Mouse (Mus musculus): Measurements from ENCODE around the gene Serinc4.

Serinc4 gene

GRCm38 (mm10) chr2:121447006-121447405 is 9.6 kb downstream of the Serinc4 start:
- DNase-seq (ENCODE audit: low spot score), result no peak

GRCm38 (mm10) chr2:121446506-121446905 is 10.1 kb downstream of the Serinc4 start:
- DNase-seq (ENCODE audit: low spot score), result no peak

GRCm38 (mm10) chr2:121445117-121445516 is 11.5 kb downstream of the Serinc4 start:
- no peak for DNase-seq (ENCODE audit: low spot score)

DNA sequence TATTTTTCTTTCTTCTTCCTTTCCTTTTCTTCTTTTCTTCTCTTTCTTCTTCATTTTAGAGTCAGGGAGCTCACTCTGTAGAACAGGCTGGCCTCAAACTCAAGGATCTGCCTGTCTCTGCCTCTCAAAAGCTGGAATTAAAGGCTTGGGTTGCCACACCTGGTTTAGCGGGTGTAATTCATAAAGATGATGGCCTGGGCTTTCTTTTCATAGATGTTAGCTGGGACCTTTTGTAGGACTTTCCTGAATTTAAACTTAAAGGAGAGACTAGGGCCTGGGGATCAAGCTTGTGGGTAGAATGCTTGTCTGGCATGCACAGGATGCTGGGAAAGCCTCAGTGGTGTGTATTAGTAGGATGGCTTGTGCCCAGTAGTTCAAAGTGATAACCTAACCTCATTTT is 12.4 kb downstream of the Serinc4 start, which contains the start of gene Ell3:
Gene Ell3, minus strand, starts transcription at position 101 of the 400 bp plus-strand sequence.
- DNase-seq (ENCODE audit: low spot score), result no peak

GRCm38 (mm10) chr2:121443068-121443349 is 13.6 kb downstream of the Serinc4 start:
- DNase-seq (ENCODE audit: low spot score), result no peak

DNA sequence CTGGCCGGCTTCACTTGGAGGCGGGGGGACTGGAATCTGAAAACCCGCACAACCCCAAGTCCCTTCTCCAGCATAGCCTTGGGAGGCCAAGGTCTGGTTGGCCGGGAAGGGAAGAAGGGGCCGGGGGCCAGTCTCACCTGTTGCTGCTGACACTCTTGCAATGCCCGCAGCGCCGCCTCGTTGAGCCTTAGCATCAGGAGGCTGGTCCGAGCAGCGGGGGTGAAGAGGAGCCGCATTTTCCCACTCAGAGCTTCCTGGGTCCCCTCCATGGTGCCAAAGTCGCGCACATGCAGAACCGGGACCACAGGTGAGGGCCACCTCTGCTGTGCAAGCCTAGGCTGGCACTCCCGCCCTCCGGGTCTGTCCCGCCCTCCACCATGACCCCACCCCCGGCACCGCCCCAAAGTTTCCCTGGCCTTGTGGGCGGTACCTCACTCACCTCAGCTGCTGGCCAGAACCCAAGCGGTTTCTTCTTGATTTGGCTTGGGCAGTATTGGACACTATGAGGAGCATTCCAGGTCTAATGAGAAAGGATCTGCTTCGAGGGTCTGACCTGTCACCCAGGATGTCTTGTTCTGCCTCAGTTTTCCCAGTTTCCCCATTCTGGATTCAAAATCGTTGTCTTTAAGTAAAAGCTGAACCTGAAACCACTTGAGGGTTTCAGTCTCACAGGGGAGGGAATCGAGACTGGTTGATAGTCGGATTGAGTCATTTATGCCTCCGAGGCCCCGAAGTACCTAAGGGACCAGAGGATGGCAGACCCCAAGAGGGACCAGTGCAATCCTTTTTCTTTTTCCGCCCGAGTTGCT is 14.1 kb downstream of the Serinc4 start:
- peak; percentile 22 for DNase-seq (ENCODE audit: low spot score)

DNA sequence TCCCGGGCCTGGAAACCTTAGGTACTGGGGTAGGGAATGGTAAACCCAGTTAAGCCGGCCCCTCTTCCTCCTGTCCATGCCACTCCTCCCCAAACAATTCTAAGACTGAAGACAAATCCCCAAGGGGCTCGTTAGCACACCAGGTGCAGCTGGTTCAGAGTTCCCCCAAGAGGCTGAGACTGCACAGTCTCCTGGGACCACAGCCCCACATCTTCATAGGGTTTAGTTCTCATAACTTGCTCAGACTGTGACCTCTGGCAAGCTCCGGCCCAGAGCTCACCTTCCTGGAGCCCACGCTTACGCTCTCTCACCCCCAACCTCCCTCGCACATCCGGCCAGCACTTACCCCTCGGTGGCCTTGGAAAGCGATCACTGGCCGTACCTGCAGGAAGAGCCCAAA is 14.8 kb downstream of the Serinc4 start:
- DNase-seq (ENCODE audit: low spot score), result no peak

DNA sequence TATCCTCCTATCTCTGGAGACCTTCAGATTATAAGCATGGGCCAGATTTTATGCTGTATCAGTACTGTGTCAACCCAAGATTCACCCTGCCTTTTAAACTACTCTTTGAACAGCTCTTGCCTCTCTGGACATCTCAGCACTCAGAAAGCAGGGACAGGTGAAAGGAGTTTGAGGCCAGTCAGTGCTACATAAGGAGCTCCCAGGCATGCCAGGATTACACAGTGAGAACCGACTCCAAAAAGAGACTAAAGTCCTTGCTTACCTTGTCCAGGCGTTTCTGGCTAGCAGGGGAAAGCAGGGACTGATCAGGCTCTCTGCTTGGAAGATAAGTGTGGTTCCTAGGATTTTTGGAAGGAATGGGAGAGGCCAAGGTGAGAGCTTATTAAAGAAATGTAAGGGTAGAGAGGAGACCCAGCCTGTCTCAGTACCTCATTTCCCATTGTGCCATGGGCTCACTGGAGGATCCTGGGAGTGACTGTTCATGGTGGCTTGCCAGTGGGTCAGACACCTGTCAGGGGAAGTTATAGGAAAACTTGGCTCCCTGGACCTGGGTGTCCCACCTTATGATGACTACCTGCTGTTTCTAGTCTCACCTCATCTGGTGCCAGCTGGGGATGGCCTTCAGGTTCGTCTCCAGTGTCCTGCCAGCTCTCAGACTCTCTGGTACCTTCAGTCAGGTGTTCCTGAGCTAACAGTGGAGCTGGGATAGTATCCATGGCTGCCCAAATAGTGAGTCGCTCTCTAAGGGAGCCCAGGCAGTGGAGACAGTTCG is 15.6 kb downstream of the Serinc4 start:
- DNase-seq (ENCODE audit: low spot score), result no peak

GRCm38 (mm10) chr2:121439746-121440145 is 16.8 kb downstream of the Serinc4 start:
- DNase-seq (ENCODE audit: low spot score), result no peak

DNA sequence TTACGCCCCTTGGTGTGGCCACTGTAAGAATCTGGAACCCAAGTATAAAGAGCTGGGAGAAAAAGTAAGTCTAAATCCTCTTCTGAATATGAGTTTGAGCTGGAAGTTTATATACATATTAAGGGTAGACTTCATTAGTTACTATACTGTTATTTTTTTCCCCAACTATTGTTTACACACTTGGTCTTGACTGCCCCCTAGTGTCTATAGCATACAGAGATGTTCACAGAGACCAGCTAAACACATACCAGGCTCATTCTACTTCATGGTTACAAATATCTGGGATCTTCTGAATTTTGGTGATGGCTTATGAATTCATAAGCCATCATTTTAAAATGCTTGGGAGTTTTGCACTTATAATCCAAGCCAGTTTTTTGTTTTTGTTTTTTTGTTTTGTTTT is 21.7 kb downstream of the Serinc4 start:
- no peak for DNase-seq (ENCODE audit: low spot score)

DNA sequence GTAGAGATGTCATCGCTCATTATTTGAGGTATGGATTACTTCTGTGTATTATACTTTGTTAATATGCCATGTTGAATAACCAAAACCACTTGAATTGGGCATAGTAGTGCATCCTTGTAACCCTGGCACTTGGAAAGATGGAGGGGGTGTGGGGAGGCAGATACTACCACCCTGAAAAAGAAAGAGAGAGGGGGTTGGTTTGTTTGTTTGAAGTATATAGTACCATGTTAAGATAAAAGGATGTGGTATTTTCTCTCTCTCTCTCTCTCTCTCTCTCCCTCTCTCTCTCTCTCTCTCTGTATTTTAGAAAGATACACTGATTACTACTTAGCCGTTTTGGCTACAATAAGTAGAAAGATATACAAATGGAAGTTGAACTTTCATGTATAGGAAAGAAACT is 30.7 kb downstream of the Serinc4 start:
- DNase-seq (ENCODE audit: low spot score), result no peak

GRCm38 (mm10) chr2:121423166-121423565 is 33.4 kb downstream of the Serinc4 start:
- DNase-seq (ENCODE audit: low spot score), result no peak

DNA sequence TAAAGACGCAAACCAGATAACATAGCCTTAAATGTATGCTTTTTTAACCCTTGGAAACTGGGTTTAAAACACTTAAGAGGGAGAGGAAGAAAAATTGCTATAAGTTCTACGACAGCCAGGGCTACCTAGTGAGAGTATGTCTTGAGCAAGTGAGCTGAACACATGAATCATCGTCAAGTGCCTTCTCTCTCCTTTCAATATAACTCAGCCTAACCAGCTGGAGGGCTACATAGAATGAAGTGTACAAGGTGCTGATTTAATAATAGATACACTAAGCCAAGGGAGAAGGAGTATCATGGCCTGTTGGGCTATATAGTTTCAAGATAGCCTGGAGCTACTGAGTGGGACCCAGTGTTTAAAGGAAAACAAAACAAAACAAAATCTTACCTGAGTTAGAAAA is 38.1 kb downstream of the Serinc4 start:
- DNase-seq (ENCODE audit: low spot score), result no peak

- DNase-seq (ENCODE audit: low spot score), result no peak
Observed at GRCm38 (mm10) chr2:121416356-121416755, 40.2 kb downstream of the Serinc4 start.

DNA sequence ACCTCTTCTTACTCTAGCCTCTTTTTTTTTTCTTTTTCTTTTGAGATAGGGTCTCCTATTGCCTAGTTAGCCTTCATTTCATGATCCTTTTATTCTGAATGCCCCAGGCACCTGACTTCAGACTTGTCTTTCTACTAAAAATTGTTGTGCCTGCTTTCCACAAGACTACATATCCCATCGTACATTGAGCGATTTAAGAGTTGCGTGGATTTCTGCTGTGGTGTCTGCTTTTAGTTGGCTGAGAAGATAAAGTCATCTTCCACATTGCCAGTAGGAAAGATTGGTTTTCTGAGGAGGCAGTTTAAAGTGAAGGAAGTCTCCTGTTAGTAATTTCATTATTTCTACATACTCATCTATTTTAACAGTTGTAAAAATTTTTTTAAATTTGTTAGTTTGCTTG is 41.0 kb downstream of the Serinc4 start:
- DNase-seq (ENCODE audit: low spot score), result no peak

DNA sequence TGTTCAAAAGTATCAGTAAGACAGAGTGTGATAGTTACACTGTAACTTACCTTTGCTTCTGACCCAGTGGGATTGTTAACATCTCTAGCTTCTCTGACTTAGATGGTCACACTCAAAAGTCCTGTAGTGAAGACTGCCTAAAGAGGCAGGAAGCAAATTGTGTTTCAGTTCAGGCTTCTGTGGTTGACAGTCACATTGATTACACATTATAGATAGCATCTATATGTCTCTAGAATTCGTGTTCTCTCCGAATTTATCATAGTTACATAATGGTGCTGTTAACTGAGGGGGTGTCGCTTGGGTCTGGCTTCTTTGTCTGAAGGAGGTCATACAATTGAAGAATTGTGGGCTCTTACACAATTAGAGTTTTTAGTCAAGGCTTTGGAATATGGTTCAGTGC is 41.5 kb downstream of the Serinc4 start:
- DNase-seq (ENCODE audit: low spot score), result no peak

GRCm38 (mm10) chr2:121414139-121414685 is 42.4 kb downstream of the Serinc4 start:
- DNase-seq (ENCODE audit: low spot score), result no peak

DNA sequence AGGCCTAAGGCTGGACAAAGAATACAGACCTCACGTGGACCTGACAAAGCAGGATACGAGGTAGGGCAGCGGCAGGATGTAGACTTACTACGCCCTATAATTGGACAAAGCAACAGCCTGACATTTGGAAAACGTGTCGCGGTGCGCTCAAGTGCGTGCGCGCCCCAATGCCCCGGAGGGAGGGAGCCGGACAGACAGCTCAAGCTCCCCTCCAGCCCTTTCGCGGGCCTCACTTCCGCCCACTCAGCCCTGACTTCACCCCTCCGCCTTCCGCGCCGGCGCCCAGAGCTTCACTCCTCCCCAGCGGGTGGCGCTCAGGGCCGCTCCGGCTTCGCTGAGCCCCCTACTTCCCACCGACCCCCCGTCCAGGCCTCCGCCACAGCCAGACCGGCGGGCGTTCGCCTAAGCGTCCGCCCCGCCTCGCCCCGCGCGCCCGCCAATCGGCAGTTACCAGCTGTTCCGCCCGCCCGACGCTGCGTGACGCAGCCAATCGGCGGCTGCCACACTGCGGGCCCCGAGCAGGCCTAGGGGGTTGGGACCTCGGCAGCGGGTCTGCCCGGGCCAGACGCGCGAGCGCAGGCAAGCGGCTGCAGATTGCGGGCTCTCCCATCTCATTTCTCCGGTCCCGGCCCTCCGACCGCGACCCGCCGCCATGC is 43.1 kb downstream of the Serinc4 start, which contains the start of the genes Pdia3 and Catsper2:
Gene Pdia3, plus strand, starts transcription at position 389 of the 656 bp plus-strand sequence.
Gene Catsper2, minus strand, starts transcription at position 406 of the 656 bp plus-strand sequence.
- DNase-seq (ENCODE audit: low spot score), result peak; percentile 98

DNA sequence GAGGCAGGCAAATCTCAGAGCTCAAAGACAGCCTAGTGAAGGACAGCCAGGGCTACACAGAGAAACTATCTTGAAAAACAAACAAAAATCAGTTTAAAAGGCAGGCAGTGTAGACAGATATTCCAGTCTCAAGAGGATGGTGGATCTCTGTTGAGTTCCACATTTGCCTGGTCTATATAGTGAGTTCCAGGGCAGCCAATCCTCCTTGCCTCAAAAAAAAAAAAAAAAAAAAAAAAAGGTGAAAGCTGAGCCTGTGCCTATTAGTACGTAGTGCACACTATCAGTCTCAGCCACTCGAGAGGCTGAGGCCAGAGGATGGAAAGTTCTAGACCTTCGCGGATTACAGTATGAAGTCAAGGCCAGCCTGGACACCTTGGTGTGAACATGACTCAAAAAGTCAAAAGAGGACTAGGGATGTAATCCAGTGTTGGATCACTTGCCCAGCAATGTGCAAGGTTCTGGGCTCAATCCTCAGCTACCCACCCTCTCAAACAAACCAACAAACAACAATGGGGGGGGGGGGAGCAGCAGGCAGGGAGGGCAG is 43.7 kb downstream of the Serinc4 start:
- peak; percentile 3 for DNase-seq (ENCODE audit: low spot score)

DNA sequence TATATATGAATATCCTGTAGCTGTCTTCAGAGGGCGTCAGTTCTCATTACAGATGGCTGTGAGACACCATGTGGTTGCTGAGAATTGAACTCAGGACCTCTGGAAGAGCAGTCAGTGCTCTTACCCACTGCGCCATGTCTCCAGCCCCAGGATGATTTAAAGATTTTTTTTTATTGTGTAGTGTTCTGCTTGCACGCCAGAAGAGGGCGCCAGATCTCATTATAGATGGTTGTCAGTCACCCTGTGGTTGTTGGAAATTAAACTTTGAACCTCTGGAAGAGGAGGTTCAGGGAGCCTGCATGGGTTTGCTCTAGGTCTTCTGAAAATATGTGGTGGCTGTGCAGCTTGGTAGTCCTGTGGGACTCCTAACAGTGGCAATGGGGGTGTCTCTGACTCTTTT is 48.4 kb downstream of the Serinc4 start:
- no peak for DNase-seq (ENCODE audit: low spot score)

GRCm38 (mm10) chr2:121403296-121403695 is 53.3 kb downstream of the Serinc4 start:
- no peak for DNase-seq (ENCODE audit: low spot score)

GRCm38 (mm10) chr2:121396624-121397023 is 60.0 kb downstream of the Serinc4 start:
- peak; percentile 34 for DNase-seq (ENCODE audit: low spot score)

Data from ovary, adult 18-20 months (tissue).